Mouse (Mus musculus): ENCODE results near the gene Ntn4. TPM values are rescaled to one million over a fixed set of nuclear protein-coding genes. Genes with fewer than 3 reads are reported as not detected.

Ntn4 gene
- polyA plus RNA-seq, 1 experiment: 0.20 TPM

DNA sequence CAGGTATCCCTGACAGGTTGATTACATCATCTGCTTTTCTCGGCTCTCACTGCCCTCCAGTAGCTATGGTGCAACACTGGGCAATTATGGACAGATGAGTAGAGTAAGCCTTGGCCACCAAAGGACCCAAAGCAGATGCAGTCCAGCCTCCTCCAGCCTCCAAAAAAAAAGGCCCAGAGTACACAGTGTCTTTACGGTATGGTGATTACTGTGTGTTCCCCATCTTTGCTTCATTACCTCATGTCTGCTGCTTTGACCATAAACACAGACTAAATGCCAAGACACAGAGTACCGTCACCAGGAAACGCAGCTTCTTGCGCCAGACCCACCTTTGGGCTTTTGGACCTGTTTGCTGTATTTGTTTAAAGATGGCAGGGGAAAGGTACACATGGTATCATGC, 125.7 kb downstream of the Ntn4 start:
- Histone ChIP-seq H3K4me3 (ENCODE audit: insufficient read depth, low read length) (no peak overlapping the region), H3K4me1 (ENCODE audit: control insufficient read depth, insufficient read depth, low read length) (no peaks in the 10 kb centered on the region), H3K27ac (ENCODE audit: insufficient read depth, low read depth, low read length) (no peak overlapping the region)
- TF ChIP-seq POLR2A (IDR thresholded peaks at IDR 0.05; ENCODE audit: borderline replicate concordance, low read depth, low read length): no peak
- TF ChIP-seq CTCF (IDR thresholded peaks at IDR 0.05; ENCODE audit: low read depth, low read length): no peak

- Histone ChIP-seq H3K4me1 (ENCODE audit: control insufficient read depth, insufficient read depth, low read length) (no peaks in the 10 kb centered on the region), H3K4me3 (ENCODE audit: insufficient read depth, low read length) (no peak overlapping the region), H3K27ac (ENCODE audit: insufficient read depth, low read depth, low read length) (no peak overlapping the region)
- TF ChIP-seq POLR2A (IDR thresholded peaks at IDR 0.05; ENCODE audit: borderline replicate concordance, low read depth, low read length): no peak
- TF ChIP-seq CTCF (IDR thresholded peaks at IDR 0.05; ENCODE audit: low read depth, low read length): no peak
These were observed 126.8 kb downstream of the Ntn4 start for GRCm38 (mm10) chr10:93767245-93767644.

DNA sequence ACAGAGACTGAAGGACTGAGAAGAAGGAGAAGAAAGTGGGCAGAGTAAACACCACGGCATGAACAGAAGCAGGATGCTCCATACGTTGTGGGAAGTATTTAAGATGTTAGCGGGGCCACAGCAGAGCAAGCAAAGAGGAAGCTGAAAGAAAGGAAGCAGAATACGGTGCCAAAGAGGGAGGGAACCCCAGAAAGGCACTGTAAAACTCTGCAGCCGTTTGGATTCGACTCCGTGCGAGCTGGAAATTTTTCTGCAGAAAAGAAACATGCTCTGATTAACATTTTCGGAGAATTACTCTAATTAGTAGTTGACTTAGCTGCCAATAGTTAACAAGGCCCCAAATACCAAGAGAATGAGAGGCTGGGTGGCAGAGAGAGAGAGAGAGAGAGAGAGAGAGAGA, 127.7 kb downstream of the Ntn4 start:
- no peak for TF ChIP-seq POLR2A (IDR thresholded peaks at IDR 0.05; ENCODE audit: borderline replicate concordance, low read depth, low read length)
- TF ChIP-seq CTCF (IDR thresholded peaks at IDR 0.05; ENCODE audit: low read depth, low read length): no peak
- no peak overlapping the region for H3K4me3 ChIP-seq (ENCODE audit: insufficient read depth, low read length)
- H3K4me1 ChIP-seq (ENCODE audit: control insufficient read depth, insufficient read depth, low read length): no peaks in the 10 kb centered on the region
- H3K27ac ChIP-seq (ENCODE audit: insufficient read depth, low read depth, low read length): no peak overlapping the region

GRCm38 (mm10) chr10:93771931-93772465, 131.5 kb downstream of the Ntn4 start:
- H3K4me3 ChIP-seq (ENCODE audit: insufficient read depth, low read length): no peak overlapping the region
- TF ChIP-seq CTCF (IDR thresholded peaks at IDR 0.05; ENCODE audit: low read depth, low read length) (no peak), POLR2A (IDR thresholded peaks at IDR 0.05; ENCODE audit: borderline replicate concordance, low read depth, low read length) (no peak)
- no peak overlapping the region for H3K27ac ChIP-seq (ENCODE audit: insufficient read depth, low read depth, low read length)
- no peaks in the 10 kb centered on the region for H3K4me1 ChIP-seq (ENCODE audit: control insufficient read depth, insufficient read depth, low read length)

GRCm38 (mm10) chr10:93772492-93772891, 132.0 kb downstream of the Ntn4 start:
- H3K4me3 ChIP-seq (ENCODE audit: insufficient read depth, low read length): no peak overlapping the region
- no peak for TF ChIP-seq POLR2A (IDR thresholded peaks at IDR 0.05; ENCODE audit: borderline replicate concordance, low read depth, low read length)
- TF ChIP-seq CTCF (IDR thresholded peaks at IDR 0.05; ENCODE audit: low read depth, low read length): no peak
- H3K4me1 ChIP-seq (ENCODE audit: control insufficient read depth, insufficient read depth, low read length): no peaks in the 10 kb centered on the region
- no peak overlapping the region for H3K27ac ChIP-seq (ENCODE audit: insufficient read depth, low read depth, low read length)

DNA sequence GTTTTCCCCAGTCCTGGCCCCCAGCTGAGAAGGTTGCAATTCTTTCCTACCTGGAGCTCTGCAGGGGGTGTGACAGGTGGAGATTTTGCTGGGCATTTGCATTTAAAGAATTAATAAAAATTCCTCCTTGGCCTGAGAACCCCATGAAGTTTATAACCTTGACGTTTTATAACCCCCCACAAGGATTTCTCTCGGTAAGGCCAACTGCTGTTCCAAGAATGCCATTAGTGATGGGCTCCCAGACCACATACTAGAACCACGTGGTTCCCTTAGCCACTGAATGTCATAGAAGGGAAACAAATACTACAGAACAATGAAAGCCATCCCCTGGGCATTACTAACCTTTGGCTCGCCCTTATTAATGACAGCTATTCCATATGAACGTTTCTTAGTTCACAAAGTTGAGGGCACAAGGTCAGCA, 136.3 kb downstream of the Ntn4 start:
- no peaks in the 10 kb centered on the region for H3K4me1 ChIP-seq (ENCODE audit: control insufficient read depth, insufficient read depth, low read length)
- no peak for TF ChIP-seq CTCF (IDR thresholded peaks at IDR 0.05; ENCODE audit: low read depth, low read length)
- TF ChIP-seq POLR2A (IDR thresholded peaks at IDR 0.05; ENCODE audit: borderline replicate concordance, low read depth, low read length): no peak
- H3K27ac ChIP-seq (ENCODE audit: insufficient read depth, low read depth, low read length): no peak overlapping the region
- no peak overlapping the region for H3K4me3 ChIP-seq (ENCODE audit: insufficient read depth, low read length)

- TF ChIP-seq POLR2A (IDR thresholded peaks at IDR 0.05; ENCODE audit: borderline replicate concordance, low read depth, low read length) (no peak), CTCF (IDR thresholded peaks at IDR 0.05; ENCODE audit: low read depth, low read length) (peak; percentile 41; the same call in 1 of the 2 replicates)
These were observed 136.9 kb downstream of the Ntn4 start for GRCm38 (mm10) chr10:93777372-93777771.

DNA sequence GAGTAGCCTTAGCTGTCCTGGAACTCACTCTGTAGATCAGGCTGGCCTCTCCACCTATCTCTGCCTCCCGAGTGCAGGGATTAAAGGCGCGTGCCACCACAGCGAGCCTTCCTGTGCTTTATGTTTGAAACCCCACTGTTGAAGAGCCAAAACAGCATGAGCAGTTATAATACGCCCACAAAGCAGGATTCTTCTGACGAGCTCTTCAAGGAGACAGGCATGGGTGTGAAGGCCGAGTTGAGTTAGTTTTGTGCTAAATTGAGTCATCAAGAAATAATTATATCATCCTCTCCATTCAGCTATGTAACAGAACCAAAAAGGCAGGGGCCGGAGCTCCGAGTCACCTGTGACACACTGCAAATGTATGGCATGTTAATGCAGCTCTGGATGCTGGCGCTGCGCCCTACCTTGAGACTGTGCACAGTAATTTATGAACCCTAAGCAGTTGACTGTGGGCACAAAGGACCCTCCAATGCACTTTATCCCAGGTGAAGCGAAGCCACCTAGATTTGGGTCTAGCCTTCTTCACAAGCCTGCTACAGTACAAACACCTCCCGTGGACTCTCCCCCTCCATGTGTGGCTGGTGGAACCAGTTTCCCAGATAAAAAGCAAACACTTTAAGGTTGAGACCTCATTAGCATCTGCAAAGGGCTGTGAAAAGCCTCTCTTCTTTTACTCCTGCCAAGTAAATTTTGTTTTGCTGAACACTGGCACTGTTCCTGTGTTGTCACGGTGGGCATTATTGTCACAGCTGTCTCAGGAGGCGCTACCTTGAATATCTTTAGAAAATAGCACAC, 142.9 kb downstream of the Ntn4 start:
- TF ChIP-seq CTCF (IDR thresholded peaks at IDR 0.05; ENCODE audit: low read depth, low read length) (no peak), POLR2A (IDR thresholded peaks at IDR 0.05; ENCODE audit: borderline replicate concordance, low read depth, low read length) (no peak)
- H3K4me1 ChIP-seq (ENCODE audit: control insufficient read depth, insufficient read depth, low read length): no peaks in the 10 kb centered on the region
- no peak overlapping the region for H3K27ac ChIP-seq (ENCODE audit: insufficient read depth, low read depth, low read length)
- no peak overlapping the region for H3K4me3 ChIP-seq (ENCODE audit: insufficient read depth, low read length)

More at GRCm38 (mm10) chr10:93777372-93777771, 136.9 kb downstream of the Ntn4 start:
- H3K4me1 ChIP-seq (ENCODE audit: control insufficient read depth, insufficient read depth, low read length): no peaks in the 10 kb centered on the region
- no peak overlapping the region for H3K27ac ChIP-seq (ENCODE audit: insufficient read depth, low read depth, low read length)
- H3K4me3 ChIP-seq (ENCODE audit: insufficient read depth, low read length): no peak overlapping the region

Other genes with a start within 250 kb of the Ntn4 start
- gene Lta4h, start 187.3 kb upstream of the Ntn4 start, polyA plus RNA-seq (2012; ENCODE audit: insufficient read depth, insufficient read length, missing spikeins): 81.4 and 93.4 TPM in 2 replicates
- gene Hal, start 151.9 kb upstream of the Ntn4 start, polyA plus RNA-seq (2012; ENCODE audit: insufficient read depth, insufficient read length, missing spikeins): 1.1 and 1.7 TPM in 2 replicates
- gene Amdhd1, start 100.6 kb upstream of the Ntn4 start, polyA plus RNA-seq (2012; ENCODE audit: insufficient read depth, insufficient read length, missing spikeins): not detected in 2 replicates
- not detected in 2 replicates for gene Ccdc38, start 100.0 kb upstream of the Ntn4 start, polyA plus RNA-seq (2012; ENCODE audit: insufficient read depth, insufficient read length, missing spikeins)
- gene Snrpf, start 51.0 kb upstream of the Ntn4 start, polyA plus RNA-seq (2012; ENCODE audit: insufficient read depth, insufficient read length, missing spikeins): 14.2 and 21.9 TPM in 2 replicates
- not detected in 2 replicates for gene Usp44, start 190.9 kb downstream of the Ntn4 start, polyA plus RNA-seq (2012; ENCODE audit: insufficient read depth, insufficient read length, missing spikeins)